Mouse (Mus musculus) adrenal gland, postnatal 25 days (tissue): ENCODE measurements around the gene Dgkh. TPM values are rescaled to one million over a fixed set of nuclear protein-coding genes. Genes with fewer than 3 reads are reported as not detected.
"Not testable (repeated sequence)": the region's sequence is repeated elsewhere in the genome, so short reads cannot be mapped to it uniquely, and the experiment has no call there.

Source experiments
- DNase-seq: peaks from one replicate; pipeline ENCODE4 v3.0.0; 2021; ENCODE audit warnings: mixed read lengths
- total RNA-seq: library from RNA; stranded (reverse); gene quantifications from 2 replicates; pipeline ENCODE4 v1.2.3, GENCODE M21; 2021

Gene Dgkh
- total RNA-seq, 1 experiment from 2014 or later = 7.8 TPM

DNA sequence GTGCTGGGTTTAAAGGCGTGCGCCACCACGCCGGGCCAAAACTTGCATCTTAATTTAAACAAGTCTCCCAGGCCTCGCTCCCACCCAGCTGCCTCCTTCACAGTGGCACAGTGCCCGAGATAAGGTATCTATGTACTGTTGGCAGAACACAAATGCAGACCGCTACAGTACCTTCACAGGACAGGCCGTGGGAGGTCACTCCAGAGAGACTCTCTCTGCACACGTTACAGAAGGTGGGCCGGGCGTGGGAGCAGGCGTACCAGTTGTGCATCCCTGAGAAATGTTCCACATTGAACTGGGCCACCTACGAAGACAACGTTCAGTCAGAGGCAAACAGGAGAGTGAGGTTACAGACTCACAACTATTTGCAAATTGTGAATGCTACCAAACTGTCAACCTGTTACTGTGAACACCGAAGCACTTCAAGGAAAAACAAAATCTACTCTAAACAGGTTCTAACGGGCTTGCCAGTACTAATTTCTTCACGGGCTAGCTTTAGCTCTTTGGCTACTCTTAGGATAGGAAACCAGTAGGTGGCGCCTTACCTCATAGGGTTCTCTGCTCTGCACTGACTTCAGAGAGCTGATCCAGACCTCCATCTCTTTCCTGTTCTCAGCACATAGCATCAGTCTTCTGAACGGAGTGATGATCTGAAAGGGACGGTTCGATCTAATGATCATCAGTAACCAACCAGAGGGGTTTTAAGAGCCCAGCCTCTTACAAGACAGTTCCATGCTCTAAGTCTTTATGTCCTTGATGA, 104.9 kb downstream of the Dgkh start:
- DNase-seq = peak; percentile 12

GRCm38 (mm10) chr14:78618883-78619295, 113.7 kb downstream of the Dgkh start:
- DNase-seq = no peak

- DNase-seq = no peak
Measured at GRCm38 (mm10) chr14:78613569-78613968, 119.0 kb downstream of the Dgkh start.

GRCm38 (mm10) chr14:78612111-78612788, 120.3 kb downstream of the Dgkh start:
- no peak for DNase-seq

DNA sequence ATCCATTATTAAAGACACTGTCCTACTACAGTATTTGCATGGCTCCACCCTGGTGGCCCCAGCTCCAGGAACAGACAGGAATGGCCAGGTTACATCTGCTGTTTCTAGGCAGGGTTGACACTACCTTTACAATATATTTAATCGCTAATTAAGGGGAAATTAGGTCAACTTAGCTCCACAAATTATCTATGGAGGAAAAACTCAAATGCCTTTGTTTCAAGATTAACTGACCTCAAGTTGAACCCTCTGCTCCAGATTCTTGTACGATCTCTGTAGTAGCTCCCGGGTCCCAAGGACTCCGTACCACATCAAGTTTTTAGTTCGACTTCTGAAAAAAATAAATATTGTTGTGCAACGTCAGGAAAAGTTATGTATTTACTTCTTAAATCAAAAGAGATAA, 137.7 kb downstream of the Dgkh start:
- DNase-seq = no peak

- no peak for DNase-seq
Measured at GRCm38 (mm10) chr14:78592965-78593364, 139.6 kb downstream of the Dgkh start.

DNA sequence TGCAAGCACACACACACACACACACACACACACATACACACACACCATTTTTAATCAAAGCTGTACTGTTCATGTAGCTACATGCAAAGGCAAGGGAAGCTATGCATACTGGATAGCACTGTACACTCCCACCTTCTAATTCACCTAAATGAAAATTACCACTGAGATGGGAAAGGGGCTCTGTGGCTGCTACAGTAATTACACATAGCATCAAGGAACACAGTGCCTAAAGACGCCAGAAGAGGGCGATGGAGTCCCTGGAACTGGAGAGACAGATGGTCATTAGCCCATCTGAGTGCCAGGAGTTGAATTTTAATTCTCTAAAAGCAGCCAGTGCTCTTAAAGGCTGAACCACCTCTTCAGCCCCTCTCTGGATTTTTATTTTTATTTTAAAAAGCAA, 142.2 kb downstream of the Dgkh start:
- DNase-seq = peak; percentile 21

- no peak for DNase-seq
Measured at GRCm38 (mm10) chr14:78584222-78584621, 148.4 kb downstream of the Dgkh start.

DNA sequence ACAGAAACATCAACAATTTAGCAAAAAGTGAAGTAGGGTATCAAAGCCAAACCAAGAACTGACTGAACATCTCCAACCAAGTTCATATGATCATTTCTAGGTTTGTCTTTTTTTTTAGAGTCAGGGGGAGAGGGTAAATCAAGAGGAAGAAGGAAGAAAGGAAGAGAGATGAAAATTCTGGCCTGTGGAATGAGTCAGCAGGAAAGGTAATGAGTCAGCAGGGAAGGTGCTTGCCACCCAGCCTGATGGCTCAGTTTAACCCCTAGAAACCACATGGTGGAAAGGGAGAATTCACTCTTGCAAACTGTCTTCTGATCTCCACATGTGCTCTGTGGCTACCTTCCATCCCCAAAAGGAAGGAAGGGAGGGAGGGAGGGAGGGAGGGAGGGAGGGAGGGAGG, 149.4 kb downstream of the Dgkh start:
- DNase-seq = no peak

DNA sequence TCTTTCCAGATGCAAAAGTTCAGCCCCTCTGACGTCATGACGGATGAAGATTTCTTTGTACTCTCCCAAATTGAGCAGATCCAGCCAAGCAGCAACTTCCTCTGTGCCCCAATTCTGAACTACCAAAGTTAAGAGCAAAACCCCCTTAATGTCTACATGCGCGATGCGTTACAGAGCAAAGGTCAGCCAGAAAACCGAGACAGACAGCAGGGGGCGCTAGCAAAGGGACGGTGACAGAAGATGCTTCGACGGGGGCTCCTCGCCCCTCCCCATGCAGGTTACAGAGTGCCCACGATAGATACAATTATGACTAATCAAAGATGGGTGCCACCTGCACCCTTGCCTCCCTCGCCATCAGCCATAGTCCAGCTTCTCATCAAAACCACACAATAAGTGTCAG, 156.7 kb downstream of the Dgkh start:
- no peak for DNase-seq

GRCm38 (mm10) chr14:78568410-78568809, 164.2 kb downstream of the Dgkh start:
- no peak for DNase-seq

DNA sequence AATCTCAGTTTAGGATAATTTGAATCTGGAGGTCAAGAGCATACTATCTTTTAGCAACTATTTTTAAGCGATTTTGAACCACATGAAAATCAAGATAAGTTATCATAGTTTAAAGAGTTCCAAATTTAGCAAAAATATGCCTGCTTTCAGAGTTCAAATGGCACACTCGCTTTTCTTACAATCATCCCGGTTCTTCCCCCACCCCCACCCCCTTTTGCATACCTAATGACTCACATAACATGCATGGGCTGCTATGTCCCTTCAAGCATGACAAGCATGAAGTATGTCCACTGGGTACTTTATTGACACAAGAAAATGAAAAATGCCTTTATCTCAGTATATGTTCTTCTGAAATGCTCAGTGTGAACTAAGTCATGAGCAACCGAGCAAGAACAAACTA, 166.1 kb downstream of the Dgkh start:
- no peak for DNase-seq

- no peak for DNase-seq
Measured at GRCm38 (mm10) chr14:78564292-78564691, 168.3 kb downstream of the Dgkh start.

GRCm38 (mm10) chr14:78563211-78563610, 169.4 kb downstream of the Dgkh start:
- no peak for DNase-seq

DNA sequence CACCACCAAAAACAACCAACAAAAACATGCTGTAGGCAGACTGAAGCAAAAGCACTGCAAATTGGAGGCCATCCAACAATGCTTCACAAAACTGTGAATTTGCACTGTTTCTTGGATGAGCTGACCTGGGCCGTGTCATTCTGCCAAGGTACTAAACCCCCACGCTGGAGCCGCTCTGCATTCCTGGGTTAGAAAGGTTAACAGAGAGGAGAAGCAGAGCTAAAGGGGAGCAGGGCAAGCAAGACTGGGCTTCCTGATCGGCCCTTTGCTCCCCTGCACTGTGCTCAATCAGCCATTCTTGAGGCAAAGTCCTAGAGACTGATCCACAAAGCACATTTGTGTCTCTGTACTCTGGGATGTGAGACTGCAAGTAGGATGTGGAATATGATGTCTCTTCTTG, 170.5 kb downstream of the Dgkh start:
- DNase-seq = no peak

GRCm38 (mm10) chr14:78559042-78559441, 173.5 kb downstream of the Dgkh start:
- no peak for DNase-seq

DNA sequence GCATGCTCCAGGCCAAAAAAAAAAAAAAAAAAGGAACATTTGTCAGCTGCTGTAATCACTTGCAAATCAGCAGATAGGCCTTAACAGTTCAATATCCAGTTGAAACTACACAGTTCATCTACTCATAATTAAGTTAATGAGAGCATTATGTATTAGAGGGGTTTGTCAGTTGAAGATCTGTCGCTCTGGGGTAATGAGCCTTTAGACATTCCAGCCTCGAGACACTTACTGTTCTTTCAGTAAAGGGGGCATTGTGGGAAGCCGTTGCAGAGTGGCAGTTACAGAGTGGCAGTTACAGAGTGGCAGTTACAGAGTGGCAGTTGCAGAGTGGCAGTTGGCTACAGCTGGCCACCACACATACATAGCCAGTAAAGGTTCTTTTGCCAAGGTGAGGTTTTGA, 177.7 kb downstream of the Dgkh start:
- DNase-seq = not testable (repeated sequence)

GRCm38 (mm10) chr14:78553661-78554060, 178.9 kb downstream of the Dgkh start:
- no peak for DNase-seq

- DNase-seq = no peak
Measured at GRCm38 (mm10) chr14:78548807-78549206, 183.8 kb downstream of the Dgkh start.

DNA sequence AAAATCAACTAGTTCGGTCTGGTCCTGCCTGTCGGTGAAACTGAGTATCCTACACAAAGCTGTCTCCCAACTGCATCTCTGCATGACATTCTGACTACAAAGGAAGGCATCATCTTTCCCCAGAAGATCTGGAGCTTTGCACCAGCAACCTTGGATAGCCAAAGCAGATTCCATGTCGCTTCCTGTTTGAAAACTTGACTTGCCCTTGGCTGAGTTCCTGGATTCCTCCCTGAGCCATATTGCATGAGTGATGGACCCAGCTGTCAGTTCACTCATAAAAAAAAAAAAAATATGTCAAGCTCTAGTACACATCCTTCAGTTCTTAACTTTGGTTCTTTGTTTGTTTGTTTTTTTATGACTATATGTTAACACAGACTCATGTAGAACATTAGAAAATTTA, 191.3 kb downstream of the Dgkh start:
- no peak for DNase-seq

- DNase-seq = no peak
Measured at GRCm38 (mm10) chr14:78539821-78540220, 192.8 kb downstream of the Dgkh start.

- DNase-seq = no peak
Measured at GRCm38 (mm10) chr14:78538572-78539320, 193.8 kb downstream of the Dgkh start.

DNA sequence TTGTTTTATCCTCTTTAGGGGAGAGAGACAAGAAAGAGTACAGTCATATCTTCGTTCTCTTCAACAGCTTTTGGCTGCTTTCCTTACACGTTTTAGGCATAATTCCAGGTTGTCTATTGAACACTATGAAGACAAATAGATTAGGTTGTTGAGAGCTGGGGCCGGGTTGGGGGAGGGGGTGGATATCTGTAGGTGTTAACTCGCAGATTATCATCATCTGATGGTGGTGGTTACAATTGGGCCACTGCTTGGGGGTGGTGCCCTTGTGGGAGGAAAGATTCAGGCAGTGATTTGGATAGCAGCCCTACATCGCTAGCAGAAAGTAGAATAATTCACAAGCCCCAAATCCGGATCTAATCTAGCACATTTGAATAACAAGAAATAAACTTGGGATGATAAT, 195.0 kb downstream of the Dgkh start:
- no peak for DNase-seq
